Mouse (Mus musculus) left cerebral cortex, postnatal 10 days (tissue): ENCODE results near the gene Slc5a3. TPM values are rescaled to one million over a fixed set of nuclear protein-coding genes. Genes with fewer than 3 reads are reported as not detected.
"Not testable (repeated sequence)": the region's sequence is repeated elsewhere in the genome, so short reads cannot be mapped to it uniquely, and the experiment has no call there.

ENCODE experiments used
- DNase-seq, 2 experiments: peaks; one replicate each; pipeline ENCODE4 v3.0.0; 2021 to 2022; ENCODE audit warnings: low spot score in 2 of 2, mixed read lengths in 1 of 2; ENCODE audit errors: extremely low spot score in 1 of 2
- intact Hi-C: fragments of 180-260 bp; cut with DNase I; formaldehyde crosslinking; loops from one replicate; pipeline ENCODE4 v1.15.1; 2025
- total RNA-seq, 2 experiments: library from RNA; stranded (reverse); gene quantifications; 2 replicates each; pipeline ENCODE4 v1.2.3; 2021

The Slc5a3 gene
- total RNA-seq, 2 experiments from 2014 or later, result 15.4 to 19.2 TPM

DNA sequence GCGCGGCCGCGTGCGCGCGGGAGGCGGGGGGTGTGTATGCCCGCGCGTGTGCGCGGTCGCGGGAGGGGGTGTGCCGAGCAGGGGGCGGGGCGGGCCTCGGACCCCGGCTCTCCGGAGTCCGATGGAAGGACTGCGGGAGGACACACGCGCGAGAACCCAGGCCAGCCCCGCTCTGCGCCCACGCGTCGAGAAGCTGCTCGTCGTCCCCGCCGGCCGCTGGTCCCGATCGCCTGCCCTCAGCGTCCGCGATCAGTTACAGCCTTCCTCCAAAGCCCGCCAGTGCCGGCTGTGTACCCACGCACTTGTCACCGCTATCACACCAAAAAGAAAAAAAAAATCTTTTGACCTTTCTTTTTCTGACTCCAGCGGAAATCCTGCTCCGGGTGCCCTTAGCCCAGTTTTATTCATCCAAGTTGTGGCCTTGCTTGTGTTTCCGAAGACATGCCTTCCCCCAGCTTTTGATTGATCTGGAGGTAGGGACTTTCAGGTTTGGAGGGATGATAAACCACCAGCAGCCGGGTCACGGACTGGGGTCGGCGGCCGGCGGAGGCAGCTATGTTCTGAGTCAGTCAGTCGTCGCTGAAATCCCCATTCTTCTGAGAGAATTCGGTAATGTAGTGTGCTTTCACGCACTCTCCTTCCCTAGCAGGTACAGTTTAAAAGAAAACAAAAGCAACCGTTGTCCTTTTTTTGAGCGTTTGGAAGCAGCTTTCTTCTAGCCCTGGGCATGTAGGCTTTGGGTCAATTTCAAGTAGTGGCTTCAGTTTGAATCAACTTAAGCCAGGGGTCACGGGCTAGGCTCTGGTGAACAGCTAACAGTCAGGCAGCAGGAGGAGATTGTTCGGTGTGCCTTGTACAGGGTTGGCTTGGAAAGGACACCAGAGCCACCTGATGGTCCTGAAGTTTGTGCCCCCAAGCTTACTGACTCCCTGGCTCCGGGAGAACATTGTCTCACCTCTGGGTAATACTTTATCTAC is 810 bp downstream of the Slc5a3 start:
- no peak for DNase-seq
- intact Hi-C loops, result loop anchor here (5.0 kb wide), 2 partner anchors 122 to 228 kb away; no protein-coding TSS in a partner anchor

DNA sequence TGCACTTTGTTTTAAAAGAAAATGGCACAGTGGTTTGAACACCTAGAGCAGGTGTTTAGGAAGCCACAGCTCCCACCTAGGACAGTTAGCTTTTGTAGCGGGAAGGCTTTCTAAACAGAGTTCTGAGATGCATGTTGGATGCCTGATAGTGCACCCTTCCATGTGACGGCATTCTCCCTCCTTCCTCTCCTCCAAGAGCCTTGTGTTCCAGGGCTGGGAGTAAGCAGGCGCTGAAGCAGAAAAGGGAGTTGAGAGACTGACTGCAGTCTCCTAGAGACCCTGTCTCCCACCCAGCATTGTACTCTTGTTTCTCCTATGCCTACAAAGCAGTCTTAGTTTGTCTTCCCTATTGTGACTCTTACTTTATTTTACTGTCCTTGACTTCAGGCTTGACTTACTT is 2.1 kb downstream of the Slc5a3 start:
- DNase-seq, result no peak
- intact Hi-C loops, result no loop called here

DNA sequence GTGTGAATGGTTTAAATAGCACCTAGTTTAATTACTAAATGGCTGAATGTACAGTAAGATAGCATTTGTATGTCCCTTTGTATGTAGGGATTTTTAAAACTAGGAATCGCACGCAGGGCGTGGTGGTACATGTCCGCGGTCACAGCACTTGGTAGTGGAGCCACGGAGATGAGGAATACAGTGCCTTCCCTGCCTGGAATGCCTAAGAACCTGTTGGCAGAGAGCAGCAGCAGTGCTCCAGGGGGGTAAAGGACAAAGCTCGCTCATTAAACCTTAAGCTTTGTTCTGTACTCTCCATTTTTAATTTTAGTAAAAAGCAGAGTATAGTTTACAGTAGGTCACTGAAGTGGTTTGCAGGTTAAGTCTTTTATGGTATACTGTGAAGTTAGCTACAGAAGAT is 3.5 kb downstream of the Slc5a3 start:
- intact Hi-C loops, result no loop called here
- DNase-seq, result no peak

DNA sequence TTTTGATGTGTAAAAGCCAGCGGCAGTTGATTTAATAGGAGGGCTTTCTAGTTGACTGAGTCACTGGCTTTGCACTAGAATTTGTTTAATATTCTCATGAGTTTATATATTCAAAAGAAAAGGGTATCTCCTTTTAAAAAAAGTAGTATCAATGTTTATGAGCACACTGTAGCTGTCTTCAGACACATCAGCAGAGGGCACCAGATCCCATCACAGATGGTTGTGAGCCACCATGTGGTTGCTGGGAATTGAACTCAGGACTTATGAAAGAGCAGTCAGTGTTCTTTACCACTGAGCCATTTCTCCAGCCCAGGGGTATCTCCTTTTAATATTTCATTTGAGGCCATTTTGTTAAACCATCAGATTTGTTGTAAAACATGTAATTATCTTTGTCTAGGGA is 4.7 kb downstream of the Slc5a3 start:
- DNase-seq, result no peak
- intact Hi-C loops, result no loop called here

DNA sequence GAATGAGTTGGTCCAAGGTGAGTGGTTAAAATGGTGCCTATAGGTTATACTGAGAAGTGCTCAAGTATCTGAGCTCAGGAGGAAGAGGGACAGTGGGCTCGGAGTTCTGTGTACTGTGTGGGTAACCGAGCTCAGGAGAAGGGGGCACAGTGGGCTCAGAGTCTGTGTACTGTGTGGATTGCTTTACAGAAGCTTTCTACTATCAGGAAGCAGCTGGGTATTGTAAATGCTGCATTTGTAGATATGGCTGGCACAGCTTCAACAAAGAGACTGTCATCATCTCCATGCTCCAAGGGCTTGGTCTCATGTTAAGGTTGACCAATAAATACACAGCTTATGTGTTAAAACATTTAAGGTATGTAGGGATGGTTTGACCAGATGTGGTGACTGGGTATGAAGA is 6.7 kb downstream of the Slc5a3 start:
- intact Hi-C loops, result no loop called here
- no peak for DNase-seq

DNA sequence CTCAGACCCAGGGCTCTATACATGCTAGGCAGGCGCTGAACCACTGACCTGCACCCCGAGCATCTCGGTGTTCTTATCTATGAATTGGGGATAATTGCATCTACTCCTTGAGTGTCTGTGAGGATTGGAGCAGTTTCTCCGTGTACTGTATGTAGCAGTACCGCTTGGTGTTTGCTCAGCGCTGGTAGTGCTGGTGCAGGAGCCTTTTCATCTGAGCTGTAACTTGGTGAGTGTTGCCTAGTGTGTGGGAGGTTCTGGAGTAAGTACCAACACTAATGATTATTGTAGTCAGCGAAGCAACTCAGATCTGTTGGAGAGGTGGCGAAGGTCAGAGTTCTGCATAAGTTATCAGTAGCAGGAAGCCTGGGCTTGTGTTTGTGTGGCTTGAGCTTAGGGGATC is 12.2 kb downstream of the Slc5a3 start:
- intact Hi-C loops, result no loop called here
- no peak for DNase-seq

DNA sequence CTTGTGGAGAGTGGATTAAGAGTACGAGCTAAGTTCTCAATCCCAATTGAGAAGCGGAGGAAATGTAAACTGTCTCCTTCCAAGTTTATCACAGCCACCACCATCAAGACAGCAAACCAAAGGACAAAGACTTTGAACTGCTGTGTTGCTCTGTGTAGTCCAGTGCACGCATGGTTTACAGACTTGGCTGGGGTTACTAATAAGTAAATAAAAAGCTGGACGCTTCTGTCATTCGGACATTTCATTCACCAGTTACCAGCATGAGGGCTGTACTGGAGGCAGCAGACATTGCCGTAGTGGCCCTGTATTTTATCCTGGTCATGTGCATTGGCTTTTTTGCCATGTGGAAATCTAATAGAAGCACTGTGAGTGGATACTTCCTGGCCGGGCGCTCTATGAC is 18.7 kb downstream of the Slc5a3 start:
- intact Hi-C loops, result no loop called here
- DNase-seq, result no peak

DNA sequence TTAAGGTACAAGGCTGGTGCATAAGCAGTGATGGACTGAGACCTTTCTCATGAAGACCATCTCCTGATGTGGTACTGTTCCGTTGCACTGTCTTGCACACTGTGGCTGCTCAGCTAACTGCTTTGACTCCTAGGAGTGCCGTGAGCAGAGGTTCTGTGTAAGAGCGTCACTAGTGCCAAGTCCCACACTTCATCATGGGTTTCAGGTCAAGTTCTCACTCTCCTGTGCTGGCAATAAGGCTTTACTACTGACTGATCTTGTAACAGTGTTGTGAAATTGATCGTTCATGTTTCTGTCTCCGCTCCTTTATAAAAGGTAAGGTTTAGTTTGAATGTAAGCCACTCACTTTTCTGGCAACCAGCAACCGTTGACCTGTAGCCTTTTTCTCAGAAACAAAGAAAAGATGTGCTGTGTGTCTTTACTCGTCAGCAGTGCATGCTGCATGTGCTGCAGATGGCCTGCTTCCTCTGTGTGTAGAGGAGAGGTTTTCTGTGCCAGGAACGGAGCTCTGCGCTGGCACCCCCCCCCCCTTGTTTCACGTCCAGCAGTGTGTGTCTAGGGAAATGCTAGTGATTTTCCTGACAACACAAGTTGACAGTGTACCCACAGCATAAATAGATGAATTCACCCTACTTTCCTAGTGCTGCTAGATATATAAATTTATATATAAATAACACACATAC is 25.8 kb downstream of the Slc5a3 start:
- intact Hi-C loops, result no loop called here
- DNase-seq, result no peak

DNA sequence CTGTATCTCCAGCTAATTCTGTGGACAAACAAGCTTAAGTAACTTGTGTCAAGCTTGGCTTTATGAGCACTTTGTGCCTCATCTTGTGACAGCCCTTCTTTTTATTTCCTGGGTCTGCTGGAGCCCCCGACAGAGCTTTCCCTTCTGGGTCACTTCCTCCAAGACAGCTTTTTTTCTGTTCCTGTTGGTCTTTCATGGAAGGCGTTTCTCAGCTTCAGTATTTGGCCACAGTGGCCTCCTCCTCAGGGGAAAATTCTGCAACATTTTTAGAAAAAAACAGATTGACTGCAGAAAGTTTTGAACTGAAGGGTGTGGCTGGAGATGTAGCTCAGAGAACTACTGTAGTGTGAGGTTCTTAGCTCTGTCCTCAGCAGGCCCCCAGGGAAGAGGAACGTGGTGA is 31.1 kb downstream of the Slc5a3 start:
- intact Hi-C loops, result no loop called here
- DNase-seq, result no peak

DNA sequence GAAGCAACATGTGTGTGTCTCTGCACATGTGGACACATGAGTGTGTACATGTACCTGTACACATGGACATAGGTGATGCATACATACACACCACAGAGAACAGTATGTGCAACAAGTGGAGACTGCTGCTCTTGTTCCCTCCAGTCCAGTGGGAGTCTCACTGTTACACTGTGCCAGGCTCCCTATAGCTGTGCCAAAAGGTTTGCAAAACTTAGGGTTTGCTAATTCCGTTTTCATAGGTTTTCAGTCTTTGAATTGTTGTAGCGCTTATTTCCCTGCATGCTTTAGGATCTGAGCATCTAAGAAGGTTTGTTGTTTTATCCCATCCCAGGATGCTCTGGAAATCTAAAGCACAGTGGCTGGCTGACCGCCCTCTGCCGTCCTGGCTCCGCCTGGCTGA is 33.8 kb downstream of the Slc5a3 start:
- intact Hi-C loops, result no loop called here
- no peak for DNase-seq

DNA sequence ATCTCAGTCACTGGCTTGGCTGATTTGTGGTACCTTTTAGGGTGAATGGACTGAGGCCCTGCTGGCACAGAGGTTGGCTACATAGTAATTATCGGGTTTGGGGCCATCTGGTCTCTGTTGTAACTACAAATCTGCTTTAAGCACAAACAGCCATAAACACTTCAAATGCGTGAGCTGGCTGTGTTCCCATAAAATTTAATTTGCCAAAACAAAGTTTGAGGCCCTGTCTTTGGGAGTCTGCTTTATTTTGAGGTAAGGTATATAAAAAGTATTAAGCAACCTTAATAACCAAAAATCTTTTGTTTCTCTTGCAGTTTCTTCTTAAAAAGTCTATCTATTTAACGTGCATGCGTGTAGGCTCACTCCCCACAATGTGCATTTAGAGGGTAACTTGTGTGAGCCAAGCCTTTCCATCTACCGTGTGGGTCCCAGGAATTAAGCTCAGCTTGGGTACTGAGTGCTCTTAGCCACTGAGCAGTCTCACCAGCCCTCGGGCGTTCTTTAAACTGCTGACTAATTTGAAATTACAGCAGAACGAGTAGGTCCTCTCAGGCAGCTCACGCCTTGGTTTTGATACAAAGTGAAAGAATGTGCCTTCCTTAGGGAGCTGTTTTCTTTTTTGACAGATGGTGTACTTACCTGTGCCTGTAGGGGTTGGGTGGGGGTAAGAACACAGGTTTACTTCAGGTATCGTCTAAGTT is 40.4 kb downstream of the Slc5a3 start:
- no peak for DNase-seq
- intact Hi-C loops, result no loop called here

DNA sequence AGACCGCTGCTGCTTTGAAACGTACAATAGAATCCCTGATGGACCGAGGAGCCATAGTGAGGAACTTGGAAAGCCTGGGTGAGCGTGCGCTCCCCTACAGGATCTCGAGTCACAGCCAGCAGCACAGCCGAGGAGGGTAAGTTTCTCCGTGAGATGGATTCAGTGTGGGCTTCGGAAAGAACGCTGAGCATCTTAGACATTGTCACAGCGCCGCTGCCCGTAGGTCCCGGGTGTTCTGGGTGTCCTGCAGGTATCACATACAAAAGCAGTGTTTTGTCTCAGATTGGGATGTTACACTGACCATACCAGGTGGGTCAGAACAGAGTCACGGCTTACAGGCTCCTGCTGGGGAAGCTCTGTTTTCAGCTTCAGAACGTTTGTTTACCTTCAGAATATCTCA is 41.5 kb downstream of the Slc5a3 start:
- DNase-seq, result no peak
- intact Hi-C loops, result no loop called here

DNA sequence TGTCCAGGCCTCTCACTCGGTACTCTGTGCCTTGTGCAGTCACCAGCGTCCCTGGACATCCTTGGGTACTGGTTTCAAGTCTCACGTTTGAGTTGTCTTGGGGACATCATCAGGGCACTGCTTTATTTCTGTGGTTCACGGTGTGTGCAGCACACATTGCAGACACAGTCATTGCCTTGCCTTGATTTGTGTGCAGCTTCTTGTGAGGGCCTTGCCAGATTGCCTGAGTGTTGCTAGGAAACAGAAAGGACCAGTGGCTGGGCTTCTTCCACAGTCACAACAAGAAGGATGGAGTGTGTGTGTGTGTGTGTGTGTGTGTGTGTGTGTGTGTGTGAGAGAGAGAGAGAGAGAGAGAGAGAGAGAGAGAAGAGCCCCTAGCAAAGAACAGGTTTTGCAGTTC is 42.0 kb downstream of the Slc5a3 start:
- peak in 1 of 2 experiments; percentile 68 for DNase-seq
- intact Hi-C loops, result no loop called here

DNA sequence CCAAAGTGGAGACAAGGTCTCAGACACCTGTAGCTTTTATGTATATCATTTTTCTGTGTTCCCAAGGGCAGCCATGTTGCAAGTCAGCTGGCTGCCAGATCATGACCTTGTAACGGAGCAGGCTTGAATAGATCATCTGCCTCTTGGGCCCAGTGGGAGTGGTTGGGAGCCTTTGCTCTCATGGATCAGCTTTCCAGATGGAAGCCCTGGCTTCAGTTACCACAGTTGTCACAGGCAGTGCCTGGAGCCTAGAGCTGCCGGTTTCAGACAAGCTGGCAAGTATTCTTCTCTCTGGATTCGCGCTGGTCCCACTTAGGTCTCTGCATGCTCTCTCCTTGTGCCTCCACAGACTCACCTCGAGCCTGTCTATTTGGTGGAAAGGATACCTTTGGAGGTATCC is 44.0 kb downstream of the Slc5a3 start:
- intact Hi-C loops, result no loop called here

DNA sequence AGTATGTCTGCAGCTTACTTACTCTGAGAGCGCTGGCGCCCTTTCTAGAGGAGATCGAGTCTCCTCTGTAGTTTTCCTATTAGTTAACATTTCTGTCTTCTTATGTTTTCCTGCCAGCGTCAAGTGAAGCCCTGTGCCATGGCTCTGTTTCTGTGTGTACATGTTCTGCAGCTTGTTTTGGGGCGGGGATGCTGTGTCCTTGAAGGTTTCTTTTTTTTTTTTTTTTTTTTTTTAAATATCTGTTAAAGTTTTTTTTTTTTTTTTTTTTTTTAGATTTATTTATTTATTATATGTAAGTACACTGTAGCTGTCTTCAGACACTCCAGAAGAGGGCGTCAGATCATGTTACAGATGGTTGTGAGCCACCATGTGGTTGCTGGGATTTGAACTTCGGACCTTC is 44.8 kb downstream of the Slc5a3 start:
- DNase-seq, intact Hi-C loops: not testable (repeated sequence)

More for the DNA sequence above, 44.0 kb downstream of the Slc5a3 start:
- no peak for DNase-seq

DNA sequence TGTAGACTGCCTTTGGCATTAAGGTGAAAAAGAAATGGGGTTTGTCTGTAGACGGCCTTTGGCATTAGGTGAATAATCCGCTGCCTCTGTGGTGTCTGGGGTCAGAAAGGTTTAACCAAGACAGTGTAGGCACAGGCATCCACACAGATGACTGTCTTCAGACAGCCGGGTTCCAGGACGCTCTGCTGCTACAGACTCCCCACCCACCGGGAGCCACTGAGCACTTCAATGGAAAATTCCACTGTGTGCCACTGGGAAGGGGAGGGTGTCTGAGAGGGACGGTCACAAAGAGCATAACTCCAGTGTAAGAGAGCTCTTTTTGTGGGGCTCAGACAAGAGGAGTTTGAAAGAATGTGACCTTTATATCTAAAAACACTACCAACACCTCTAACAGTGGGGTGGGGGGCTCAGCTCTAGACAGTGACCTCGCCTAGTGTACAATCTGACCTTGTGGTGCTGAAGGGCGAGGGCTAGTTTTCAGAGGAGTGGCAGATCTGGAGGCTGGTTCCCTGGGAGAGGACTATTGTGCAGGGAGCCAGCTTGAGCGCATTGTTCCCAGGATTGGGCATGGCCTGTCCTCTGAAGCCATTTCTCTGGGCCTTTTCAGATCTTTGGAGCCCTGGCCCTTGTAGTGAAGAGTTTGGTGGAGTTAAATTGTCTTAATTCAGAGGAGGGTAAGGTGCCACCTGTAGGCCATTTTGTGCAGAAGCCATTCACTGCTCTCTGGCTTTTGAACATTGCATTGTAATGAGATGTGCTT is 45.6 kb downstream of the Slc5a3 start:
- no peak for DNase-seq
- intact Hi-C loops, result no loop called here

DNA sequence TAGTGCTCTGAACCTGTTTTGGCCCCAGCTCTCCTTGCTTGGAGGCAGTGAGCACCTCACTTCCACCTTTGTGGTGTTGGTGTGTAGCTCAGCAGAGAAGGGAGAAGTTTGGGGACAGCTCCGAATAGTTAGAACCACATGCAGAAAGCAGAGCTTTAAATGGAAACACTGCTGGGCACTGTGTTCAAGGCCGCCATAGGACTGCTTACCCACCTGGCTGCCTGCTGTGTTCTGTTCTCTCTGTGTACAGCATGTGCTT is 46.1 kb downstream of the Slc5a3 start:
- intact Hi-C loops, result no loop called here
- DNase-seq, result no peak

DNA sequence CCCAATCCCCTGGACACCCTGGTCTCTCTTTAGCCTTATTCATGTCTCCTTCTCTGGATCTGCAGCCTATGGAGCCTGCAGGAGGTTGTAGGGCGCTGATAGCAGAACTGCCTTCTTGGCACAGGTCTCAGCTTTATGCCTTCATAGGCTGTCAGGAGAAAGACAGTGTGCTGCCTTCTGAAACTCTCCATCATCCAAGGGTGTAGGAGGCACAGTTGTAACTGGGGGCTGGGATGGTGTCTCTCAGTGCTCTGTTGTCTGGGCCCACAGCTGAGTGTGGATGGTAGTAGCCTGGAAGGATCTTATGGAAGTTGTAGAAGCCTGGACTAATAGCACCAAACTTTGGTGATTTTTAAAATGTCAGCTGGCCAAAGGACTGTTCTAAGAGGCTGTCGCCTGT is 46.8 kb downstream of the Slc5a3 start:
- no peak for DNase-seq
- intact Hi-C loops, result no loop called here

DNA sequence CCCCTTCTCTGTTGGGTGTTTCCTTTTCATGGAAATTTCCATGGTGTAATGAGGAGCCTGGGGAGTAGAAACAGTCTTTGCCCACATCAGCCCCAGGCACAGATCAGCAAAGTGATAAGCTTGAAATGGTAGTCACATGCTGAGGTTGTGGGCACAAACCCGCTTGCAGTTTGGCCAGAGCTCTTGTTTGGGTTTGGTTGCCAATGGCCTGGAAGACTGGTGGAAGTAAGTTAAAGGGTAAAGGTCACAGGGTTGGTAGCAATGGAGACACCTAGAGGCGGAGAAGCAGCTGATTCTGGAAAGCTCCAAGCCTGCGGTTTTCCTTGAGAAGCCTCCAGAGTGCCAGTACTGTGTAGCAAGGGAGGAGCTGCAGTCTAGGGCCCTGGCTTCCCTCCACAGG is 47.5 kb downstream of the Slc5a3 start:
- DNase-seq, result no peak
- intact Hi-C loops, result no loop called here
